Mouse (Mus musculus) forebrain, embryonic 13.5 days (tissue): ENCODE data around the gene Ric8b. TPM values are rescaled to one million over a fixed set of nuclear protein-coding genes. Genes with fewer than 3 reads are reported as not detected.

Experiments used
- ATAC-seq: fragments of 200-750 bp; cut with Nextera tagmentation; 2 replicates; pipeline ENCODE4 v1.8.0; 2017
- H3K27ac ChIP-seq: fragments of 300-500 bp; sonication (generic); 2 replicates; pipeline ENCODE4 v1.5.1; 2015; ENCODE audit warnings: inconsistent platforms, mild to moderate bottlenecking, moderate library complexity
- H3K27me3 ChIP-seq: fragments of 300-500 bp; sonication (generic); 2 replicates; pipeline ENCODE4 v1.6.1; 2015; ENCODE audit warnings: mild to moderate bottlenecking, inconsistent platforms
- H3K36me3 ChIP-seq: fragments of 300-500 bp; sonication (generic); 2 replicates; pipeline ENCODE4 v1.6.1; 2015; ENCODE audit warnings: mild to moderate bottlenecking, inconsistent platforms; ENCODE audit not compliant: poor library complexity, severe bottlenecking
- H3K4me1 ChIP-seq: fragments of 300-500 bp; sonication (generic); 2 replicates; pipeline ENCODE4 v1.6.1; 2015; ENCODE audit warnings: inconsistent platforms
- H3K4me2 ChIP-seq: fragments of 300-500 bp; sonication (generic); 2 replicates; pipeline ENCODE4 v1.6.1; 2015; ENCODE audit warnings: inconsistent platforms, mild to moderate bottlenecking, moderate library complexity
- H3K4me3 ChIP-seq: fragments of 300-500 bp; sonication (generic); 2 replicates; pipeline ENCODE4 v1.5.1; 2015; ENCODE audit warnings: mild to moderate bottlenecking, inconsistent platforms
- H3K9ac ChIP-seq: fragments of 300-500 bp; sonication (generic); 2 replicates; pipeline ENCODE4 v1.6.1; 2015; ENCODE audit warnings: mild to moderate bottlenecking, inconsistent platforms
- H3K9me3 ChIP-seq: fragments of 300-500 bp; sonication (generic); replicated peaks from 2 replicates; pipeline ENCODE4 v1.6.1; 2016; ENCODE audit warnings: inconsistent platforms
- WGBS: fragments of 180-500 bp; shearing (Covaris S2); methylation state at CpG from one replicate; pipeline ENCODE4 v1.1.7; 2015; 5-methylcytosine and 5-hydroxymethylcytosine counted together
- polyA plus RNA-seq: library from polyadenylated mRNA; unstranded; fragments of >200 nt; fragmentation: Nextera tagmentation; extraction: Ambion mirVana; gene quantifications from 2 replicates; pipeline ENCODE4 v1.2.1, GENCODE M21; 2015

Gene Ric8b
- polyA plus RNA-seq, 1 experiment from 2014 or later, result 34.2 TPM

DNA sequence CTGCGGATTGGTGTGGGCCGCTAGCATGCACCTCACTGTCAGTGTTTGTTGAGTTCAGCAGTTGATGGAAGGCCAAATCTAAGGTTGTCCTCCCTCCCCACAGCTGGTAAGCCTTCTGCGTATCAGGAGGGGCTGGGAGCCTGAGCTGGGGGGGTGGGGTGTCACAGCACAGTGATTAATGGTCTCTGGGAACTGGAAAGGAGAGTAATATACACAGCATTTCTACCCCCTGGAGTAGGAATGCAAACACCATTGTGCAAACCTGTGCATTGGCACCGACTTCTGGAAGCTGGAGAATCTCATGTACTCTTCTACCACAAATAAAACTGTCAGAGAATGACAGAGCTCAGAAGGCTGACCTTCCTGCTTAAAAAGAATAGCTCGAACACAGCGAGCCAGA lies 50.2 kb downstream of the Ric8b start:
- Histone ChIP-seq H3K27me3 (no peaks in the 10 kb centered on the region), H3K9me3 (no peaks in the 10 kb centered on the region), H3K4me3 (no peak overlapping the region), H3K4me1 (peaks cover 37% of the 10 kb centered on the region), H3K9ac (no peak overlapping the region), H3K27ac (no peak overlapping the region), H3K36me3 (peaks cover 18% of the 10 kb centered on the region), H3K4me2 (no peak overlapping the region)
- ATAC-seq, result no peak
- WGBS, result 63% methylated on average over 6 of the region's 6 CpGs

DNA sequence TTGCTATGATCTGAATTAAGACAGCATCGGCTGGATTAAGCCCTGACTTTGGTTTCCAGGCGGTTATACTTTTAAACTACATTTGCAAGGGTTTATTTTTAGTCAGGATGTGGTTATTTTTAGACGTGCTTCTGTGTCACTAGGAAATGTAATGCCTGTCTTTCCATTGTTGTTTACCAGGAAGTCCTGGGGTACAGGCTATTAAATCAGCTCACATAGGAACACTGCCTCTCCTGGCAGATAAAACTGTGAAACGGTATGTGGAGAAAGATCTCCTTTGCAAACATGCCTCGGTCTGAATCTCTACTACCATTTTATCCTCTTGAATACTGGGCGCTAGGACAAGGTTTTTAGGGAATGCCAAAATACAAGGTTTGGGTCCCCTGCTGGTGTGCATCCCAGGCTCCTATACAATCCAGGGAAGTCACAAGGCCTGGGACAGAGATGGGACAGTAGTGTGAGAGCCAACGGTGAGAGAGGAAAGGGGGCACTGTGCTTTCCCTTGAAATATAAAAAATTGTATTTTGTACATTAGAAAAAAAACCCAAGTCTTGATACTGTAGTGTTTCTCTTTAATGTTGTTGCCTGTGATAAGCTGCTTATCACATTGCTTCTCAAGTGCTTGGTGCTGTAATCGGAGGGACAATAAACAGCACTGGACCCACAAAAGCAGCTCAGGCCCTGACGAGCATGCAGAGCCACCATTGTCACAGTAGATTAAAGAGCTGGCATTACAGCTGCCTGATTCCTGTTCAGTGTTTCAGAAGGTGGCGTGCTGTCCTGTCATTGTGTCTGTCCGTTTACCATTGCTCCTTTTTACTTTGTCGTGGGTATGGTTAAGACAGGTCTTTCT lies 51.7 kb downstream of the Ric8b start:
- Histone ChIP-seq H3K36me3 (peaks cover 16% of the 10 kb centered on the region), H3K4me3 (no peak overlapping the region), H3K4me1 (peaks cover 27% of the 10 kb centered on the region), H3K4me2 (no peak overlapping the region), H3K27me3 (no peaks in the 10 kb centered on the region), H3K9me3 (no peaks in the 10 kb centered on the region), H3K9ac (no peak overlapping the region), H3K27ac (peak overlapping the region; percentile 21; the same call in 1 of the 2 replicates)
- no peak for ATAC-seq
- 30% methylated on average over 12 of the region's 12 CpGs for WGBS

DNA sequence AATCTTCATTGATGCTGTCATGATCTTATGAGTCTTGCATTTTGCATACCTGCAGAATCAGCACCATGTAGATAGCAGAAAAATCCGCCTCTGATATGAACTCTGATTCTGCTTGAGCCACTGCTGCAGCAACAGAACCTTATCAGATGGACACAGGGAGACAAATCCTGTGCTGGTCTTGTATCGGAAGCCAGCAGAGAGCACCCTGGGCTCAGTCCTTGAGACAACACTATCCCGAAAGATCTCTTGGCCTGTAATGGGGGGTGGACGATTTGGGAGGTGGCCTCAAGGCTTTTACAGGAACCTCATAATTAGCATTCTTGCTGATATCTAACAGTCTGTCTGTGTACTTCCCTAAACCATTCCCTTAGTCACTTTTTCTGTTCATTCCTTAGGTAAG lies 57.8 kb downstream of the Ric8b start:
- no peak overlapping the region for H3K4me3 ChIP-seq
- H3K36me3 ChIP-seq, result peaks cover 27% of the 10 kb centered on the region
- no peaks in the 10 kb centered on the region for H3K27me3 ChIP-seq
- no peak overlapping the region for H3K9ac ChIP-seq
- no peak overlapping the region for H3K4me2 ChIP-seq
- H3K4me1 ChIP-seq, result peaks cover 13% of the 10 kb centered on the region
- H3K27ac ChIP-seq, result no peak overlapping the region
- H3K9me3 ChIP-seq, result no peaks in the 10 kb centered on the region
- no peak for ATAC-seq
- WGBS, result 90% methylated on average over 4 of the region's 4 CpGs

DNA sequence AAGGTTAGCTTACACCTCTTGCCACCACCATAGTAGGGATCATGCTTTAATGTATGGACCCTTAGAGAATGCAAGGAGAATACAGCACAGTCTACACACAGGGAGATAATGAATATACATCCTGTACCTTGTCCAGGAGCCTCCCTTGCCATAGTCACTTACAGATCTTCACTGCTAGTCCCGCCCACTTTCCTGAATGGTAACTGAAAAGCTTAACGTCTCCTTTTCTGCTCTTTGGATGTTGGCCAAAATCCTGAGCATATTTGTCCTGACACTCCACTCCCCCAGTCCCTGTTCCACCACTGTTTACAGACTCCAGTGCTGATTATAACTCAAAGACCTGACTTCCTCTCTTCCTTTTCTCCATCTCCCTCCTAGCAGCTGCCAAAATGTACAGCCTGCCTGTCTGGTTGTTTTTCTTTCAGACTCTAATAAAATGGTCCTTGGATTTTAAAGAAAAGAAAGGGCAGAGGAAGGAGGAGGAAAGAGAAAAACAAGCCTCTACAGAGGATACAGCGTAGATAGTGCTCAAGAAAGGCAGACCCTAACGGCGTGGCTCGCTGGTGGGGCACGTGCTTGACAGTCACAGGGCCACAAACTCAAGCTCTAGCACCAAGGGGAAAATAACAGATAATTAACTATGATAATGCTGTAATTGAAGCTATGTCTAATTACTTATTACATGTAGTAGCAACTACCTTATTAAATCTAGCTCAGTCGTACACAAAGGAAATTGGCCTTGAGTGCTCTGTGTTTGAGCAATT lies 59.4 kb downstream of the Ric8b start:
- 42% methylated on average over 8 of the region's 8 CpGs for WGBS
- Histone ChIP-seq H3K27ac (peak overlapping the region; percentile 25; the same call in 1 of the 2 replicates), H3K27me3 (no peaks in the 10 kb centered on the region), H3K4me1 (peaks cover 13% of the 10 kb centered on the region), H3K9me3 (no peaks in the 10 kb centered on the region), H3K36me3 (peaks cover 30% of the 10 kb centered on the region), H3K9ac (no peak overlapping the region), H3K4me2 (no peak overlapping the region), H3K4me3 (no peak overlapping the region)
- 0 out of 2 replicates have a peak, but pooled peaks have one; percentile 48 for ATAC-seq

GRCm38 (mm10) chr10:84980291-84980690 lies 62.9 kb downstream of the Ric8b start:
- Histone ChIP-seq H3K9ac (no peak overlapping the region), H3K4me3 (no peak overlapping the region), H3K27me3 (no peaks in the 10 kb centered on the region), H3K4me1 (peaks cover 13% of the 10 kb centered on the region), H3K36me3 (peaks cover 42% of the 10 kb centered on the region), H3K27ac (no peak overlapping the region), H3K9me3 (no peaks in the 10 kb centered on the region), H3K4me2 (no peak overlapping the region)
- ATAC-seq, result no peak
- 94% methylated on average over 5 of the region's 5 CpGs for WGBS

GRCm38 (mm10) chr10:84981441-84981840 lies 64.0 kb downstream of the Ric8b start:
- no peaks in the 10 kb centered on the region for H3K9me3 ChIP-seq
- peaks cover 9% of the 10 kb centered on the region for H3K4me1 ChIP-seq
- H3K36me3 ChIP-seq, result peaks cover 42% of the 10 kb centered on the region
- H3K4me2 ChIP-seq, result no peak overlapping the region
- no peak overlapping the region for H3K27ac ChIP-seq
- no peak overlapping the region for H3K9ac ChIP-seq
- no peak overlapping the region for H3K4me3 ChIP-seq
- ATAC-seq, result no peak
- no peaks in the 10 kb centered on the region for H3K27me3 ChIP-seq
- WGBS, result 95% methylated on average over 2 of the region's 2 CpGs

DNA sequence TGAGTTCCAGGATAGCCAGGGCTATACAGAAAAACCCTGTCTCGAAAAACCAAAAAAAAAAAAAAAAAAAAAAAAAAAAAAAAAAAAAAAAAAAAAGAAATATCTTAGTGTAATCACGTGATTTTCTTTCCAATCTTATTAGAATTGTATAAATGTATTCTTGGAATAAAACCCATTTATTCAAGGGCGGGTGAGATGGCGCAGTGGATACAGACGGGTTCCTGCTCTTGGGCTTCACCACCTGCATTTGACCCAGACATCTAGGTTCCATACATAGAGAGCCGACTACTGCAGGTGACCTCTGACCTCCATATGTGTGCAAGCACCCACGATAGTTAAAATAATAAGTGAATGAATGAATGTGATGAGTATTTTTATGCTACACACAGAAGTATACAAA lies 65.3 kb downstream of the Ric8b start:
- Histone ChIP-seq H3K36me3 (peaks cover 48% of the 10 kb centered on the region), H3K27me3 (no peaks in the 10 kb centered on the region), H3K4me1 (no peaks in the 10 kb centered on the region), H3K27ac (no peak overlapping the region), H3K9ac (no peak overlapping the region), H3K9me3 (no peaks in the 10 kb centered on the region), H3K4me3 (no peak overlapping the region), H3K4me2 (no peak overlapping the region)
- ATAC-seq, result no peak
- WGBS, result 91% methylated on average over 7 of the region's 7 CpGs

- no peak overlapping the region for H3K9ac ChIP-seq
- H3K27ac ChIP-seq, result no peak overlapping the region
- H3K4me3 ChIP-seq, result no peak overlapping the region
- no peak overlapping the region for H3K4me2 ChIP-seq
- H3K4me1 ChIP-seq, result no peaks in the 10 kb centered on the region
- no peaks in the 10 kb centered on the region for H3K9me3 ChIP-seq
- H3K27me3 ChIP-seq, result no peaks in the 10 kb centered on the region
- H3K36me3 ChIP-seq, result peaks cover 39% of the 10 kb centered on the region
- no peak for ATAC-seq
- 76% methylated on average over 9 of the region's 9 CpGs for WGBS
Observed at GRCm38 (mm10) chr10:84985956-84986355, 68.5 kb downstream of the Ric8b start.

DNA sequence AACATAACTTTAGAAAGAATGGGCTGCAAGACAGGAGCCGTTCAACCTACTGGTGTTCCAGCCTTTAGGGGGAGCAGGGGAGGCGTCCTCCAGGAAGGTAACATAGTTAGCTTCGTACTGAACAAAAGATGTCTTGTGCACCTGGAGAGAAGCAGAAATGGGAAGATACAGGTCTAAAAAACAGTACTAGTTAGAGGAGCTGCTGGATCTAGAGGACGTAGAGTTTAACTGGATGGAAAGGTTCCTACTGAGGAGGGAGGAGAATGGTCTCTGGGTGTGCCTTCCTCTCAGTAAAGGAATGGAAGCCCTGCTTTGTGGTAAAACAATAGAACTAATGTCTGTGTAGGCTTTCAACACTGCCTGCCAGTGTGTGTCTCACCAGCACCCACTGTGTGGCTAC lies 70.2 kb downstream of the Ric8b start:
- Histone ChIP-seq H3K9ac (no peak overlapping the region), H3K36me3 (peaks cover 36% of the 10 kb centered on the region), H3K4me3 (no peak overlapping the region), H3K27ac (no peak overlapping the region), H3K9me3 (no peaks in the 10 kb centered on the region), H3K4me2 (no peak overlapping the region), H3K27me3 (no peaks in the 10 kb centered on the region), H3K4me1 (no peaks in the 10 kb centered on the region)
- no peak for ATAC-seq
- WGBS, result 68% methylated on average over 4 of the region's 4 CpGs

DNA sequence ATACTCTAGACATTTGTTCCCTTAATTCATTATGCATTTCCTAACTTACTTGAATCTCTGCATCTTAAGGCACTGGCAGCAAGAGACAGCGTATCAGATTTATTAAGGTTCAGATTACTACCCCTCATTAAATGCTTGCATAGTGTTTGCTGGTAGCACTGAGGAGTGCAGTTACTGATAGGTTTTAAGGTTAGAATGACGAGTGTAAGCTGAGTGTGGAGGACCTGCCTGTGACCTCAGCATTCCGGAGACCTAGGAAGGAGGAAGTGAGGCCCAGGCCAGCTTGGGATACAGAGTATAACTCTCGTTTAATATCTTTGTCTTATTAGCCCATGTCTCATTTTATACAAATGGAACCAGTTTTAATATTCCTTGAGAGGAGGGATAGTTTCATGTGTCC lies 71.2 kb downstream of the Ric8b start:
- H3K9ac ChIP-seq, result no peak overlapping the region
- ATAC-seq, result no peak
- WGBS, result 83% methylated on average over 4 of the region's 4 CpGs

DNA sequence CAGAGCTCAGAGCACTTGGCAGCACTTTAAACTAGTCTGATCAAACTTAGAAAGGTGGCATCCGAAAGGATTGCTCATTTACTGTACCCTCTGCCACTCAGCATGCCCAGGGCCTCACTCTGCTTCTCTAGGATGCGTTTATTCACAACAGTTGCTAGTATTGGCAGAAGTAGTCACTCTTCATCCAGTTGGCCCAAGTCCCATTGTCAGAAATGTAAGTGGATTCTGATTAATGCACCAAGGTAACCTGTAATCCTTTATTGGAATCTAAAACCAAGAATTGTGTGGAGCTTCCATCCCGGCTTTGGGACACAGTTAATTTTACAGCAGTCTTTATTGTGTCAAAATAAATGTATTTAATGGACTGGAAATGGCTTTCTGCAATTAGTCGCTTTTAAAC lies 76.9 kb downstream of the Ric8b start:
- H3K36me3 ChIP-seq, result peaks cover 22% of the 10 kb centered on the region
- ATAC-seq, result no peak
- H3K4me1 ChIP-seq, result peaks cover 9% of the 10 kb centered on the region; the same call in 1 of the 2 replicates
- 53% methylated on average over 4 of the region's 4 CpGs for WGBS
- H3K27ac ChIP-seq, result no peak overlapping the region
- H3K4me2 ChIP-seq, result no peak overlapping the region
- H3K27me3 ChIP-seq, result no peaks in the 10 kb centered on the region
- no peak overlapping the region for H3K9ac ChIP-seq
- H3K9me3 ChIP-seq, result no peaks in the 10 kb centered on the region
- no peak overlapping the region for H3K4me3 ChIP-seq

More for the DNA sequence above, 71.2 kb downstream of the Ric8b start:
- H3K4me2 ChIP-seq, result no peak overlapping the region
- no peaks in the 10 kb centered on the region for H3K4me1 ChIP-seq
- H3K36me3 ChIP-seq, result peaks cover 28% of the 10 kb centered on the region
- no peaks in the 10 kb centered on the region for H3K27me3 ChIP-seq
- H3K27ac ChIP-seq, result no peak overlapping the region
- no peak overlapping the region for H3K4me3 ChIP-seq
- no peaks in the 10 kb centered on the region for H3K9me3 ChIP-seq

GRCm38 (mm10) chr10:84994971-84995370 lies 77.6 kb downstream of the Ric8b start:
- Histone ChIP-seq H3K4me3 (no peak overlapping the region), H3K9me3 (no peaks in the 10 kb centered on the region), H3K27me3 (no peaks in the 10 kb centered on the region), H3K4me1 (peaks cover 9% of the 10 kb centered on the region; the same call in 1 of the 2 replicates), H3K27ac (no peak overlapping the region), H3K4me2 (no peak overlapping the region), H3K36me3 (peaks cover 16% of the 10 kb centered on the region), H3K9ac (no peak overlapping the region)
- no peak for ATAC-seq
- 89% methylated on average over 3 of the region's 3 CpGs for WGBS
